Mouse (Mus musculus) olfactory bulb, adult 2 months (tissue): ENCODE results near the gene Prkacb.

Experiments used
- CTCF ChIP-seq: fragments of 200-500 bp; IDR thresholded peaks from 2 replicates; pipeline ENCODE4 v1.5.1; 2012; ENCODE audit warnings: low read depth, mild to moderate bottlenecking, low read length, moderate library complexity; ENCODE audit not compliant: insufficient read depth
- POLR2A ChIP-seq: fragments of 200-500 bp; IDR thresholded peaks from 2 replicates; pipeline ENCODE4 v1.6.1; 2012; ENCODE audit warnings: mild to moderate bottlenecking, low read depth, low read length, moderate library complexity; ENCODE audit not compliant: insufficient read depth

- no peak for TF ChIP-seq POLR2A
- no peak for TF ChIP-seq CTCF
These were observed 19.1 kb downstream of the Prkacb start for GRCm38 (mm10) chr3:146793554-146794257.
